Mouse (Mus musculus): Measurements from ENCODE around the gene Snrpd2.
A peak's percentile ranks its signal among the peaks of the same experiment; 100 is the strongest.

Gene Snrpd2

DNA sequence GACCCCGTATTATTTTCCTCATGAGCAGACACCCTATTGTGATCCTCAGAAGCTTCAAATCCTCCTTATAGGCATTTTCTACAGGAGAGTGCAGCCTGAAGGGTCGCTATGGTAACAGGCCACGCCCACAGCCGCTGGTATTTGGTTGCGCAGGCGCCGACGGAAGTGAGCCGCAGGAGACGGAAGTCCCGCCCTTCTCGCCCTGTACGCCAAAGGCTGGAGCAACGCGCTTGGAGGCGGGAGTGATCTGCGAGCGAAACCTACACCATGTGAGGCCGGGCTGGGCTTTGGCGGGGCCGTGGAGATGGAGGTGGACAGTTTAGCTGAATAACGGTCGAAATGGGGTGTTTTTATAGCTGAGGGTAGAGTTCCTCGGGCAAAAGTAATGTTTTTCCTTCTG lies at the start of gene Snrpd2:
Gene Snrpd2, plus strand, starts transcription at position 97 of the 400 bp plus-strand sequence.
- DNase-seq: peak; percentile 95

DNA sequence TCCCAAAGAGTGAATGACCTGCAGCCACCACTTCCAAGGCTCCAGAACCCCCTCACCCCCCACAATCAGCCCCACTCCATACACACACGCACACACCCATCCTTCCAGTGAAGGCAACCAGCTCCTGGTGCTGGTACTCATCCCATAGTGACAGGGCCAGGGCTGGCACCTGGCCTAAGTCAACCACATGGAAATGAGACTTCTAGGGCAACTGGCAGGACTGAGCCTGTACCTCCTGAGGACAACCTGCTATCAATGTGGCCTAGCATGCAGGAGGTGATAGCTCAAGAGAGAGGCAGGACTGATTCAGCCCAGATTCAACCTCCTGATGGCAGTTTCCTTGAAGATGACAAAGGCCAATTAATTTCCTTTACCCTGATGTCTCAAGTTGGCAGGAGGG lies 49.2 kb upstream of the Snrpd2 start:
- peak; percentile 12 for DNase-seq

DNA sequence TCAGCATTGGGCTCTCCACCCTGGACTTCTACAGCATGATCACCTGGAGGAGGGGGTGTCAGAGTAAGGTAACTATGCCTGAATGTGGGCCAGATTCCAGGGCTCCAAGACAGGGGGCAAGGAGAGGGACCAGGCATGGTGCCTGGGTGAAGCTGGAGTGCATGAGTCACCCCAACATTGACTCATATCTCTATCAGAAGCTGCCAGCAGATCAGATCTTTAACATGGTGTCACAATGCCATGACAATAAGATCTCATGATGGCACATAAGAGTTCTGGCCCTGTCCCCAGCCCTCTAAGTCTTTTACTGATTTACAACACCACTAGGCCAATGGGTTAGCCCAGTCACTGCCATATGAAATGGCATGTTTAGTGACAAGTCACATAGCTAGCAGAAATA lies 45.8 kb upstream of the Snrpd2 start:
- DNase-seq: no peak

DNA sequence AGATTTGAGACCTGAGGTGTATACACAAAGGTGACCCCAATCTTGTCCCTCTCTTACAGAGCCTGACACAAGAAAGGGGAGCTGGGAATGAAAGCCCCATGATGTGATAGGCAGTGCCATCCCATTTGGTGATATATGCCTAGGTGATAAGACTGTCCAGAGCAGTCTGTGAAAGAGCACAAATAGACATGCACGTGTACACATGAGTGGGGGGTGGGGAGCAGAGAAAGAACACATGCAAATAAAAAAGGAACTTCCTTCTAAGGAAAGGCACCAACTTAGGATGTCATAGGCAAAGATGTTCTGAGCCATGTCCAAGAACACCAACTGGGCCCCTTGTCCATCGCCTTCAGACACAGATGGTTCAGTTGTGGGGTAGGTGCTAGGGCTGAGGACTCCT lies 45.0 kb upstream of the Snrpd2 start:
- no peak for DNase-seq

DNA sequence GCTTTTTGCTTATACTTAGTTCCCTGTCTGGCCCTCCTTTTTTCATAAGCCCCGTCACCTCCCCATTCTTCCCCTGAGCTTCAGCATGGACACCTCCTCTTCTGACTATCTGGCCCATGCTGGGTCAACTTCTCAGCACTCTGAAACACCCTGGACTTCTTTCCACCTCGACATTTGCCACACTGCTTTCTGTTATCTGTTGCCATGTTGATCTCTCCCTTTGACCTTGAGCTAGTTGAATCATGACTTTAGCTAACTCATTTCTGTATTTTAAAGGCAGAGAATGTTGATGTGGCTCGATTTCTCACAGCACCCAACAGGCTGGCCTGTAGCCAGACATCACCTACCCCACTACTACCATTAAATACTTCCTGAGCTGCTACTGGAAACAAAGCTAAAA lies 42.1 kb upstream of the Snrpd2 start:
- no peak for DNase-seq

DNA sequence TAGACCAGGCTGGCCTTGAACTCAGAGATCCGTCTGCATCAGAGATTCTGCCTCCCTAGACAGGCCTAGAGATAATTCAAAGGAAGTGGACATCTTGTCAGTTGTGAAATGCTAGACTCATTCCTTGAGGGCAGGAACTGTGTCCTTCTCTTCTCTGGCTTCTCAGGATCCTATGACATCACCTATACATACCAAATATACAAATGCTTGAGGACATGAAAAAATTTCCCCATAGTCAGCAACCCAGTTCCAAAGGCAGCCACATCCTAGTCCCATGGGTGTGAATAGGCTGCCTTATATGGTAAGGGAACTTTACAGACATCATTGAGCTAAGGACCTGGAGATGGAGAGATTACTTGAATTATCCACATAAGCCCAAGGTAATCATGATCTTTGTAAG lies 40.0 kb upstream of the Snrpd2 start:
- DNase-seq: no peak

DNA sequence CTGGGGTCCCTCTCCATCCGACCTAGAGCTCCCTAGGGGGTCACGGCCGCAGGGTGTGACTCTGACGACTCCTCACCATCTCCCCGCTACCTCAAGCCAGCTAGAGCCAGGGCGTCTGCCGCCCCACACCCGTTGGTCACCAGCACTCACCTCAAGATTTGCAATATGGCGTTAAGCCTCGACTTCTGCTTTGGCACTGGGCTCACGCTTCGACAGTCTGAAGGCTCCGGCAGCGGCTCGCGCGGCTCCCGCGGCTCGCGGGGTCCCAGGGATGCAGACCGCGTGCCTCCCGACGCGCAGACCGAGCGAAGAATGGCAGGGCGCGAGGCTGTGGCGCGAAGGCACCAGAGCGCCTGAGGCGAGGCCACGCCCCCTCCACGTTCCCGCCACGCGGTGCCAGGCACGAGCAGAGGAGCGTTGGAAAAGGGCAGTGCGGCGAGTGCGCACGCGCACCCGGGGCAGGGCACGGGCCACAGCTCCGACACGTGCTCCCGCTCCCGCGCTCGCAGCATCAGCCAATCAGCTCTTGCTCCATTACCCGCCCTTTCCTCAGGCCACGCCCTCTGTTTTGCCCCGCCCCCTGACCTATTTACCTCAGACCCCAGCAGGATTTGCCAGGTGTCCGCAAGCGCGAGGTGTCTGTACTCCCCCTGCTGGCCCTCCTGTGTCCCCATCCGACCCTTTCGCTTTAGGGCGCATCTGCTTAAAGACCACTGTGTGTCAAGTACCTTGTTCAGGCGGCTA lies 31.3 kb upstream of the Snrpd2 start, which contains the start of gene Gm4969:
Gene Gm4969, minus strand, starts transcription at position 341 of the 744 bp plus-strand sequence.
- DNase-seq: peak; percentile 87

DNA sequence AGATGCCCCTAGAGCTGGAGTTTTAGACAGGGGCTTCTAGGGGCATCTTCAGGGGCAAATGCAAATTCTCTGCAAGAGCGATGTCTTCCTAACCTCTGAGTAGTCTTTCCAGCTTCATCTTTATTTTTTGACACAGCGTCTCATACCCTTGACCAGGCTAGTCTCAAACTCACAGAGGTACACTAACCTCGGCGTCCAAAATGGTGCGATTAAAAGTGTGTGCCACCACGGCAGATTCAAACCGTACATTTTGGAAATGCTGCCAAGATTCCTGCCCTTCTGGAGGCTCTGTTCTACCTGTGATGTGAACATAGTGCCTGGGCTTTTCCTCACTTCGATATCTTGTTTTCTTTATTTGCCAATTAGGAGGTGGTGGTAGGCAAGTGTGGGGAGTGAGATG lies 30.4 kb upstream of the Snrpd2 start:
- DNase-seq: peak; percentile 75

DNA sequence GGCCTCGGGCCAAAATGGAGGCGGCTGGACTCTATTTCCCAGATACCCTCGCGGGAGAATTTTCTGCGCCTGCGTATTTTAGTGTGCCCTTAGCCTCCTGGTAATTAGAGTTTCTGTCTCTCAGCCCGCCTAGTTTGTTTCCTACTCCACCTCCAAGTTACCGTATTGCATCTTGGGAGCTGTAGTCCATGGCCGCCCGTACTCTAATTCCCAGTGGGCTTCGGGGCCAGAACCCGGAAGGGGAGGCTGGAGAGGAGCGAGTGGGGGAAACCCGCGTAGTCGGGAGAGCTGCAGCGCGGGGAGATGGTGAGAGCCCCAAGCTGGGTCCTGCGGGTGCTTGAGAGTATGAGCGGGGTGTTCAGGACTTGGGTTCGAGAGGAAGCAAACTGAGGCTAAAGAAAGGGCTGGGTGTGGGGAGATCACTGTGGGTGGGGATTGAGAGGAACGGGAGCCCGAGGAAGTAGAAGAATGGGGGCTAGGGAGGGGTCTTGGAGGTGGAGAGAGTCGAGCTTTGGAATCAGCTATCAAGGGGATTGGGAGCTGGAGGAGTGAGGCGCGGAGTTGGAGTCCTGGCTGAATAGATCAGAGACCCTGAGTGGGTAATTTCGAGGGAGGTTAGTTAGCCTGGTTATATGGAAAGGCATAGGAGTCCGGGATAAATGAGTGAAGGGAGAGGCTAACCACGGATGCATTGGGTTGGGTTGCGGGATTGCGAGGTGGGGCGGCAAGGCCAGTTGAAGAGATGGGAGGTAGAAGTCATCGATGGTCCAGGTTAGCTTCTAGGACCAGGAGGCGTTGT lies 29.7 kb upstream of the Snrpd2 start, which contains the start of gene Fbxo46:
Gene Fbxo46, plus strand, starts transcription at position 229 of the 799 bp plus-strand sequence.
- DNase-seq: peak; percentile 97

DNA sequence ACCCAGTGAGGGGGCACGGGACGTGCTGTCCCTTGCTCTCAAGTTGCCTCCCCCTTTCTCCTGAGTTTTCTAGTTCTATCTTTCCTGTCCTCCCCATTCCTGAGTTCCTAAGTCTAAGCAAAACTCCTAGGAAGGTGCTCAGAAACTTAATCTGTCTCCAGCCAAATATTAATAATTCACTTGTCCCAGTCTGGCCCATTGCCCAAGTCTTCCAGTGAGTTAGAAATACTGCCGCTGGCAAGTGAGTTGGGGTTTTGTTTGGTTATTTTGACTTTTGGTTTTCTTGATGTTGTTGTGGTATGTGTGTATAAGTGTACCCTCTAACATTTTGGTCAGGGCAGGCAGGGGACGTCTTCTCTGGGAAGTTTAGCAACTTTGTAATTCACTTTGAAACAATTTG lies 27.8 kb upstream of the Snrpd2 start:
- no peak for DNase-seq

DNA sequence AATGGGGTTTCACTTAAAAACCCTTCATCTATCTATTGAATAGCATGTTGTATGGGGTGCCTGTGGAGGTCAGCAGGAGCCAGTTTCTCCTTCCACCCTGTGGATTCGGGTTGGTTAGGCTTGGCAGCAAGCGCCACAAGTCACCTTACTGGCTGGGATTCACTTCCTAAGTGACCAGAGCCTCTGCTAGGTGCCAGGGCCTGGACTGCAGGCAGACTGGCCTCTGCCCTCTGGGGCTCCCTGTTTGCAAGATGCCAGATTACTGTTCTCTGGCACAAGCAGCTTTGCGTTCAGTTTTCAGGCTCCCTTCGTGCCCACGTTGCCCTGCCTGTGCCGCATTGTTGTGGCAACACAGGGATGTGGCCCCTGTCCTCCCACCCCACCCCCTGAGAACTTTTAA lies 24.8 kb upstream of the Snrpd2 start:
- no peak for DNase-seq

DNA sequence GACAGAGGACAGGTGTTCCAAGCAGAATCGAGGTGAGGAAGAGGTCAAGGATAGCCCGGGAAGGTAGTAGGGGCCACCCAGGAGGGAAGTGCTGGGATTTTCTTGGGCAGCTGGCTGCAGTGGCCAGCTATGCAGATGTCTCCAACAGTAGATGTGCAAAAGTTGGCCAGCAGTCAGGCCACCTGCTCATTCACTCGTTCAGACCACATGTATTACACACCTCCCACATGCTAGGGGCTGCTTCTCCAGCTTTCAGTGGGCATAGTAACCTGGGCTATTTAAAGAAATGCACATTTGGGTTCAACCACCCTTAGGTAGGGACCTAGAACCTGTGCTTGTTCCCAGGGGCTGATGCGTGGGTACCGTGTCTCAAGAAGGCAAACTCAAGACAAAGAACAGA lies 21.8 kb upstream of the Snrpd2 start:
- DNase-seq: peak; percentile 30

DNA sequence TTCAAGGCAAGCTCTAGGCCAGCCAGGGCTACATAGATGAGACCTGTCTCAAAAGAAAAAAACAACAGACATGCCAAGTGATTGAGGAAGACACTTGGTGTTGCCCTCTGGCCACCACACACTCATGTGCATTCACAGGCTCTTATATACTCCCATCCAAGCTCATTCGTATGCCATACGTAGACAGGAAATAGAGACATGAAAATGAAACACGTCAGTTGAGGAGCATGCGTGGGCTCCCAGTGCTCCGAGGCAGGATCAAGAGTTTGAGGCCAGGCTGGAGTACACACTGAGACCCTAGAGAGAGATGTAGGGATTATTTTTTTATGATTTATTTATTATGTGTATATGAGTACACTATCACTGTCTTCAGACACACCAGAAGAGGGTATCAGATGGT lies 20.1 kb upstream of the Snrpd2 start:
- DNase-seq: peak; percentile 49

DNA sequence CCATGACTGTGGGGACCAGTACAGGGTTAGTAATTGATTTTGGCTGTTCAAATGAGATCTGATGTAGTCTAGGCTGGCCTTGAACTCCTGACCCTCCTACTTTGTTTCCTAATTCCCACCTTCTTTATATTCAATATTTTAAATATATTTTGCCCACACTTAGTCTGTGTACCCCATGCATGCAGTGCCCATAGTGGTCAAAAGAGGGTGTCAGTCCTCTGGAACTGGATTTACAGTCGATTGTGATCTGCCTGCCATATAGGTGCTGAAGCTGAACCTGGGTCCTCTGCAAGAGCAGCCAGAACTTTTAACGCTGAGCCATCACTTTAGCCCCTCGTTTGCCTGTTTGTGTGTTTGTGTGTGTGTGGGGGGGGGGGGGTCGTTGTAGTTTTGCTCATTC lies 18.9 kb upstream of the Snrpd2 start:
- peak; percentile 55 for DNase-seq

DNA sequence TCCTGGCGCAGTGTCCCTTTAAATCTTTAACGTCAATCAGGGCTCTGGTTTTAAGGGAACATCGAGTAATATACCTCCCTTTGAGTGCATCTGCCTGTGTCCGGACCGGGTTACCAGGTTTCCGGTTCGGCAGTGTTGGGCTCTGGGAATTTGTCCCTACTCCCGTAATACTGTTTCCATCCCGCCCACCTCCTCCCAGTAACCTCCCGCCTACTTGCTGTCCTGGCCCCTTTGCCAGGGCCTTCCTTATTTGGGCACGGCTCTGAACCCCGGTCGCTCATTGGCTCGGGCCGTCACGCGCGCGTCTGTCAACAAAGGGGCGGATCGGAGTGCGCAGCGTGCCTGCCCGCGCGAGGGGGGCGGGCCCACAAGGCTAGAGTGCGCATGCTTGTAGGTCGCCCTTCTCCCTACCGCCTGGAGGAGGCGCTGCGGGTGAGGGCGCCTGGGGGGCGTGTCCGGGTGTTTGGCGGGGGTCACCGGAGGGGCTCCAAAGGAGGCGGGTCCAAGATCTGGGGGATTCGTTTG lies 18.1 kb upstream of the Snrpd2 start:
- DNase-seq: peak; percentile 99

DNA sequence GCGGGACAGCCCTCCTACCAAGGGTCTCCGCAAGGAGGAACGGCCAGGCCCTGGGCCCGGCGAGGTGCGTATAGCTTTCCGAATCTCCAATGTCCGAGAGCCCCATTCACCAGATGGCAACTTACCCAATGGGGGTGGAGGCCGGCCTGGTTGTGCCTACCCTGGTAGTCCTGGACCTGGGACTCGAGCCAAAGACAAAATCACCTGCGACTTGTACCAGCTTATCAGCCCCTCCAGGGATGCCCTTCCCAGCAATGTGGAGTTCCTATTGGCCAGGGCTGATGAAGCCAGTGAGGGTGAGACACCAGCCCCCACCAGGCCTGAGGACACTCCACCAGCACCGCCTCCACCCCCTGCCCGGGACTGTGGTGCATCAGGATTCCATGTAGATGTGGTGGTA lies 13.4 kb upstream of the Snrpd2 start:
- DNase-seq: peak; percentile 66

DNA sequence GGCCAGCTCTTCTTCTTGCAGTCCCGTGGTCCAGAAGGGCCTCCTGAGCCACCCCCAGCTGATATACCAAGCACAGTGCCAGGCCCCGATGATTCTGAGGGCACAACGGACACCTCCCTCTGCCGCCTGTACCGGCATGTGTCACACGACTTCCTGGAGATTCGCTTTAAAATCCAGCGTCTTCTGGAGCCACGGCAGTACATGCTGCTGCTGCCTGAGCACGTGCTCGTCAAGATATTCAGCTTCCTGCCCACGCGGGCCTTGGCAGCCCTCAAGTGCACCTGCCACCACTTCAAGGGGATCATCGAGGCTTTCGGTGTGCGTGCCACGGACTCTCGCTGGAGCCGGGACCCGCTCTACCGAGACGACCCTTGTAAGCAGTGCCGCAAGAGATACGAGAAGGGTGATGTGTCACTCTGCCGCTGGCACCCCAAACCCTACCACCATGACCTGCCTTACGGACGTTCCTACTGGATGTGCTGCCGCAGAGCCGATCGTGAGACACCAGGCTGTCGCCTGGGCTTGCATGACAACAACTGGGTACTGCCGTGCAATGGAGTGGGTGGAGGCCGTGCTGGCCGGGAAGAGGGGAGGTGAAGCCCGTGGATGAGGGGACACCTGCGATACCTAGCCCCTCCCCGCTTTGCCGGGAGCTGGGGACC lies 12.7 kb upstream of the Snrpd2 start:
- DNase-seq: peak; percentile 50

DNA sequence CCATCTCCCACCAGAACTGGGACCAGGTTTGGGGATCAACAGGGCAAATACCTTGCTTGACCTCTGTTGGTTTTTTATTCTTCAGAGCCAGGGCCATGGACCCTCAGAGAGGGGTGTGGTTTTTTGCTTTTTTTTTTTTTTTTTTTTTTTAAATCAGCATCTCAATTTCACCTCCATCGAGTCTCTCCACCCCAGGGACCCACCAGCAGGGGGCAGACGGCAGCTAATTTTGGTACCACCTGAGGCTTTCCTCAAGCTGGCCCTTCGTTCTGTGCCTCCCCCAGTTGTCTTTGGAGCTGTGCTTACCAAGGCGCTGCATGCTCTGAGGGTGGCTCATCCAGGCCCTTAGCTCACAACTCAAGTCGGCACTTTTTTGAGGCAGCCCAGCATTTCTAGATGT lies 12.1 kb upstream of the Snrpd2 start:
- peak; percentile 49 for DNase-seq

DNA sequence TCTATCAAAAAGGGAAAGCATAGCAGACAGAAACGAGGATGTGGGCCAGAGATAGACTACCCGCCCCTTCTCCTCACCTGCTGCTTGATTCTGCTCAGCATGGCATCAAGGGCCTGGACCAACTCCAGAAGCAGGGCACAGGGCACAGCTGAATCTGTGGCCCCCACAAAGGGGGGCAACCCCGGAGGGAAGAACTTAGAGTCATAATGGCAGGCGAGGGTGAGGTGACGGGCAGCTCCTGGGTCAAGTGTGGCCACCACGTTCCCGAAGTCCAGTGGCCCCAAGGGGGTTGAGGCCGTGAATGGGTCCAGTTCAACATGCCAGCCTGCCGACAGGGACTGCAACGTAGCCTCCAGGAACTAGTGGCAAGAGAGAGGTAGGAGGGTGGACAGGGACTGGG lies 2.7 kb upstream of the Snrpd2 start:
- peak; percentile 58 for DNase-seq

DNA sequence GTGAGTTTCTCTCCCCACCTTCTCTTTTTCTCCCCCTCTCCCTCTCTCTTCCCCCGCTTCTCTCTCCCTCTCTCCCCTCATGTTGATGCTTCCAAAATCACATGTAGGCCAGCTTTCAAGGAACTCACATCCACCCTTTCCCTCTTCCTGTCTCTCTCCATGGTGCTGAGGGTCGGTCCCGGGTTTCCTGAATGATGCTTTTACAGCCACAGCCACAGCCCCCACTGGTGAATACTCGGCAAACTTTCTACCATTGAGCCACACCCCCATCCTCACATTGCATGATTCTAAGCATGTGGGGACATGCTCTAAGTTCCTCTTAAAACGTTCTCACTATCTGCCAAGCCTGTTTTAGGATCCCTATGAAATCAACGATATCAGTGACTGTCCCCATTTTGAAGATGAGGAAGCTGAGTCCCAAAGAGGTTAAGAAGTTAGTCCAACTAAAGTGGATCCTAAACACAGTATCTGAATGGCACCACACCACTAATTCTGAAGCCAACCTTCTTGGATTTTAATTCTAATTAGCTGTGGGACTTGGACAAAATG lies 2.0 kb upstream of the Snrpd2 start:
- no peak for DNase-seq

DNA sequence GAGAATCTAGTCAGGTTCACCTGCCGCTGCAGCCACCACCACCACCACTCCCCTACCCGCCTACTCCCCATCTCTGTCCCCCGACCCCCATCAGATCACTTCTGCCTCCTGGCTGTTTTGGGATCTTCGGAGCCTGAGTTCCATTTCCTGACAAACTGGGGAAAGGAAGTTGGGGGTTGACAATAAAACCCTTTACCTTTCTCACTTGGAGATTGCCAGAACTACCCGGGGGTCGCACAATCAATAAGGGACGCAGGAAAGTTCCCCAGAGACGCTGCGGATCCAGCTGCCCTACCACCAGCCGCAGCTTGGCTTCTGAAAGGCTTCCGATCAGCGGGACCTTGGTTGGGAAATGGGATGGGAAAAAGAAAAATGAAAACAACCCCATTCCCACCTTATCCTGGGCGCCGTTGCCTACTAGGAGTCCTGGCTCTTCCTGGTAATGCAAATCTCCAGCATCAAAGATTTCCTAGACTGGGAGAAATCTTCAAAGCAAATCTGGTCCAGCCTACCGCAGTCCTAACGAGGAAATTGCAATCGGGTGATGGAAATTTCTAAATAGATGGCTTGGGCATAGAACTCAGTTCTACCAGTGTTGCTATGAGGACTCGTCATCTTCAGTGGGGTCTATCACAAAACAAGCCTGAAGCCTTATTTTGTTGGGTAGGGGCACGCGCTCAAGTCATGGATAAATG lies 1.2 kb upstream of the Snrpd2 start:
- DNase-seq: no peak

DNA sequence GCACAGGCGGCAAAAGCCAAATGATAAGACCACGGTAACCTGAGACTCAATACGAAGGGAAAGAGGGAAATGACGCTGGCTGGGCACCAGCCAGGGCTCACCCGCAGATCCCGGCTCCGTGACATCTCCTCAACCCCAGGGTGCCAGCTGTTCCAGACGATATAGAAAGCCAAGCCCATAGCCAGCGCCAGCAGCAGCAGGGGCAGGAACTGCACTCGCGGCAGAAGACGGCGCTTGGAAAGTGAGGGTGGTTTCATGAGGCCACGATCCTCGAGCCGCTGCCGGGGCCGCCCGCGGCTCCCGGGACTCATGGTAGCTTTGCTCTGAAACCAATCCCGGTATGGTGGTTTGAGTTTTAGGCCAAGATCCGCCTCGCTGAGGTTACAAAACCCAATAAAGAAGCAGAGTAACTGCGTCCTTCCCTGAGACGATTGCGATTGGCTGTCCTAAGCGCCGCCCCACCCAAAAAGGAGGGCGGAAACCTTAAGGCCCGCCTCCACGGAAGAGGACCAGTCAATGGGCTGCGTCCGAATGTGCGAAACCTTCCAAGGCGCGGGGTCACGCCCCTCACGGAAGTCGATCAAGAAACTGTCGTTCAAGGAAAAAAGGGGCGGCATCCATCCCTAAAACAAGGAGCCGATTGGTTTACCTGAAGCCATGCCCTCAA lies 514 bp upstream of the Snrpd2 start, which contains the start of gene Qpctl:
Gene Qpctl, minus strand, starts transcription at position 417 of the 667 bp plus-strand sequence.
- peak; percentile 99 for DNase-seq
